Mouse (Mus musculus): ENCODE data around the gene Smarca2.
"Not testable (repeated sequence)": the region's sequence is repeated elsewhere in the genome, so short reads cannot be mapped to it uniquely, and the experiment has no call there.

Smarca2 gene

GRCm38 (mm10) chr19:26616271-26616670 is 11.4 kb downstream of the Smarca2 start:
- no peak for DNase-seq (ENCODE audit: low read depth, low spot score)

- no peak for DNase-seq (ENCODE audit: low read depth, low spot score)
Measured at GRCm38 (mm10) chr19:26617287-26617686, 12.4 kb downstream of the Smarca2 start.

- no peak for DNase-seq (ENCODE audit: low read depth, low spot score)
Measured at GRCm38 (mm10) chr19:26630712-26631235, 25.9 kb downstream of the Smarca2 start.

GRCm38 (mm10) chr19:26632228-26632627 is 27.4 kb downstream of the Smarca2 start:
- no peak for DNase-seq (ENCODE audit: low read depth, low spot score)

GRCm38 (mm10) chr19:26640556-26640955 is 35.7 kb downstream of the Smarca2 start:
- no peak for DNase-seq (ENCODE audit: low read depth, low spot score)

- DNase-seq (ENCODE audit: low read depth, low spot score): no peak
Measured at GRCm38 (mm10) chr19:26641269-26641668, 36.4 kb downstream of the Smarca2 start.

- DNase-seq (ENCODE audit: low read depth, low spot score): no peak
Measured at GRCm38 (mm10) chr19:26643011-26643410, 38.2 kb downstream of the Smarca2 start.

- no peak for DNase-seq (ENCODE audit: low read depth, low spot score)
Measured at GRCm38 (mm10) chr19:26643936-26644335, 39.1 kb downstream of the Smarca2 start.

- DNase-seq (ENCODE audit: low read depth, low spot score): no peak
Measured at GRCm38 (mm10) chr19:26645016-26645415, 40.2 kb downstream of the Smarca2 start.

GRCm38 (mm10) chr19:26646128-26646527 is 41.3 kb downstream of the Smarca2 start:
- DNase-seq (ENCODE audit: low read depth, low spot score): no peak

GRCm38 (mm10) chr19:26650585-26651273 is 45.9 kb downstream of the Smarca2 start:
- DNase-seq (ENCODE audit: low read depth, low spot score): no peak

- no peak for DNase-seq (ENCODE audit: low read depth, low spot score)
Measured at GRCm38 (mm10) chr19:26658324-26658723, 53.5 kb downstream of the Smarca2 start.

GRCm38 (mm10) chr19:26659976-26660375 is 55.1 kb downstream of the Smarca2 start:
- no peak for DNase-seq (ENCODE audit: low read depth, low spot score)

GRCm38 (mm10) chr19:26661198-26661597 is 56.3 kb downstream of the Smarca2 start:
- DNase-seq (ENCODE audit: low read depth, low spot score): no peak

- DNase-seq (ENCODE audit: low read depth, low spot score): no peak
Measured at GRCm38 (mm10) chr19:26666303-26666702, 61.5 kb downstream of the Smarca2 start.

- no peak for DNase-seq (ENCODE audit: low read depth, low spot score)
Measured at GRCm38 (mm10) chr19:26670089-26670488, 65.2 kb downstream of the Smarca2 start.

- not testable (repeated sequence) for DNase-seq (ENCODE audit: low read depth, low spot score)
Measured at GRCm38 (mm10) chr19:26671413-26671812, 66.6 kb downstream of the Smarca2 start.

- no peak for DNase-seq (ENCODE audit: low read depth, low spot score)
Measured at GRCm38 (mm10) chr19:26675917-26676316, 71.1 kb downstream of the Smarca2 start.

- DNase-seq (ENCODE audit: low read depth, low spot score): no peak
Measured at GRCm38 (mm10) chr19:26678543-26678942, 73.7 kb downstream of the Smarca2 start.

- no peak for DNase-seq (ENCODE audit: low read depth, low spot score)
Measured at GRCm38 (mm10) chr19:26679674-26680073, 74.8 kb downstream of the Smarca2 start.

- DNase-seq (ENCODE audit: low read depth, low spot score): no peak
Measured at GRCm38 (mm10) chr19:26681549-26681948, 76.7 kb downstream of the Smarca2 start.

- DNase-seq (ENCODE audit: low read depth, low spot score): no peak
Measured at GRCm38 (mm10) chr19:26682130-26682529, 77.3 kb downstream of the Smarca2 start.

- no peak for DNase-seq (ENCODE audit: low read depth, low spot score)
Measured at GRCm38 (mm10) chr19:26682731-26683130, 77.9 kb downstream of the Smarca2 start.

- no peak for DNase-seq (ENCODE audit: low read depth, low spot score)
Measured at GRCm38 (mm10) chr19:26683731-26684130, 78.9 kb downstream of the Smarca2 start.
